In the genomic region with DNA sequence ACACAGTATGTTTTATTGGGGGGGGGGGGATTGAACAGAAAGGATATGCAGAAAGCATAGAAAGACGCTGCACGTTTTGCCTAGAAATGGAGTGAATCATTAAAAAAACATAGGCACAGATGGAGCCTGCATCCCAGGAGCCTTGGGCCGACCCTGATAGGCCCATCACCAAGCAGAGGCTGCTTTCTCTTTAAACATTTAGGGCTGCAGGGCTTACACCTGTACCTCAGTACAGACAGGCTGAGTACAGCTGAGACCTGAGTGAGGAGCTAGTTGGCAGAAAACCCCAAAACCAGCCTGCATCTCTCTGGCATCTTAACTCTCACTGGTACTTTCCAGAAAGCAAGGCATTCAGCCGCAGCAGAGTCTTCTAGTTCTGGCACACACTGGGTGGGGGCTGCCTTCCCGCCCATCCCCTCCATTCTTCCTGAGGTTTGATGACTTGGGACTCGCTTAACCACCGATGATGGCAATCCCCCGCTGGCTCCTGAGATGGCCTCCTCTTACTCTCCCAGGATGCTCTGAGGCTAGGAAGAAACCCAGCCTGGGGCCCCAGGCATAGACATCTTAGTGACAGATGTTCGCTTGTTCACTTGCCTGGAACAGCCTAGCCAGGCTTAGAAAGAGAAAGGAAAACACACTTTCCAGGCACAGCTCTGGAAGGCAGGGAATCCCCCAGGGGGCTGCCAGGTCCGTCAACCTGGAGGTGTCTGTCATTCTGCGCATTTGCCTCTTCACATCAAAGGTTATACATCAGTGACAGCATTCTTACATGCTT, we compare ENCODE assay signal across 1 mouse cellular context.
TF ChIP-seq lines count a peak whose summit lies in the region.

No protein-coding gene starts in this region.

TF ChIP-seq in CH12.LX, 34 proteins besides CTCF, POLR2A, EP300 and RAD21 (continued from another document):
- TF ChIP-seq ZC3H11A (IDR thresholded peaks at IDR 0.05; ENCODE audit: low read depth, low read length) (no peak), PAX5 (IDR thresholded peaks at IDR 0.05; ENCODE audit: low read length) (no peak)
TF ChIP-seq in CH12.LX: peak in this region for 5.
